In the genomic region with DNA sequence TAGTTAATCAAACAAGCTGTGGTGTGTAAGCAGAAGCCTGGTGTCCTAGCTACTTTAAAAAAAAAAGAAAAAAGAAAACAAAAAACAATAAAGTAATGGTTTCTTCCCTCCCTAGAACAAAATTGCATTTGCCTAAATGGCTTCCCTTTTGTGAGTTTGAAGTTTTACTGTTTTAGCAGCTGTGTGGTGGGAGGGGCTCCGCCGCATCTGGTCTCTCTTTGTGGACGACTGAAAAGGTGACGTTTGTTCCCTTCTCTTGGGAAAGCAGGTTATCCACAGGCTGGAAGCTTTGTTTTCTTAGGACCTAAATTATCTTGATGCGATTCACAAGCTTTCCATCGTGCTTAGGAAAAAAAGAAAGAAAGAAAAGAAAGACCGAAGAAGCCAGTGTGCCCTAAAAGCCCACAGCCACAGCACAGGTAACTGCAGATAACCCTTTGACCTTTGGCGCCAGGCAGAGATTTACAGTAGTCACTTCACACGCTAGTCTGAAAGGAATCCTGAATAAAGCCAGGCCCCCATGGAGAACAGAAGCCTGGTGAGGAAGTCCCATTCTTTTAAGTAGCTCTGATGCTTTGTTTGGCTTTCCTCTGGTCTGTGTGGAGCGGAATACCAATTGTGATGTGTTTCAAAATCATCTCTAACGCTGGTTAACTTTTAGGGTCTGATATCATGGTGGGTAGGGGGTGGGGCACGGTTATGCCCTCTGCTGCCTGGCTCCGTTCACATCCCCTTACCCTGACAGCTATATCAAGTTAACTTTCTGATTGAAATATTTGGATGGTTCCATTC, we compare ENCODE assay signal across 8 mouse cellular contexts. TPM values are rescaled to one million over a fixed set of nuclear protein-coding genes. Genes with fewer than 3 reads are reported as not detected.
DNase-seq lines count a peak whose midpoint lies in the region; ATAC-seq and TF ChIP-seq lines count a peak whose summit lies in the region.

No protein-coding gene starts in this region.

- TF ChIP-seq CTCF in hindbrain, postnatal 0 days (IDR thresholded peaks at IDR 0.05; ENCODE audit: low read depth) = no peak

- ATAC-seq in kidney, embryonic 15.5 days (replicated peaks; ENCODE audit: low FRiP score) = no peak; the same call in 1 of the 2 replicates
- ATAC-seq in embryonic facial prominence, embryonic 14.5 days (ENCODE audit: low read depth) = no peak
- no peak for ATAC-seq in hindbrain, postnatal 0 days

- whole genome bisulfite sequencing in kidney, embryonic 15.5 days = 14% methylated on average over 13 of the region's 13 CpGs
- WGBS in embryonic facial prominence, embryonic 14.5 days = 17% methylated on average over 13 of the region's 13 CpGs
- WGBS in hindbrain, postnatal 0 days = 16% methylated on average over 13 of the region's 13 CpGs

- peak overlapping the region; percentile 28; the same call in 1 of the 2 replicates for H3K27ac ChIP-seq in kidney, embryonic 15.5 days
- peak overlapping the region; percentile 69 for H3K27ac ChIP-seq in embryonic facial prominence, embryonic 14.5 days (replicated peaks; ENCODE audit: low read depth, low read length)
- no peak overlapping the region for H3K27ac ChIP-seq in hindbrain, postnatal 0 days

- no peaks in the 10 kb centered on the region for H3K36me3 ChIP-seq in kidney, embryonic 15.5 days
- no peaks in the 10 kb centered on the region for H3K36me3 ChIP-seq in embryonic facial prominence, embryonic 14.5 days (ENCODE audit: control insufficient read depth, insufficient read depth, low read length)
- no peaks in the 10 kb centered on the region for H3K36me3 ChIP-seq in hindbrain, postnatal 0 days (ENCODE audit: insufficient read depth, low read length)

- H3K9me3 ChIP-seq in kidney, embryonic 15.5 days (replicated peaks) = no peaks in the 10 kb centered on the region
- H3K9me3 ChIP-seq in embryonic facial prominence, embryonic 14.5 days (ENCODE audit: control insufficient read depth, low read length) = no peaks in the 10 kb centered on the region
- no peaks in the 10 kb centered on the region for H3K9me3 ChIP-seq in hindbrain, postnatal 0 days (ENCODE audit: low read length)

- H3K27me3 ChIP-seq in kidney, embryonic 15.5 days = no peaks in the 10 kb centered on the region
- H3K27me3 ChIP-seq in embryonic facial prominence, embryonic 14.5 days (replicated peaks; ENCODE audit: control insufficient read depth, insufficient read depth, low read length) = no peaks in the 10 kb centered on the region
- H3K27me3 ChIP-seq in hindbrain, postnatal 0 days (ENCODE audit: insufficient read depth, low read length) = no peaks in the 10 kb centered on the region

- peaks cover 14% of the 10 kb centered on the region for H3K4me1 ChIP-seq in kidney, embryonic 15.5 days
- peaks cover 11% of the 10 kb centered on the region for H3K4me1 ChIP-seq in embryonic facial prominence, embryonic 14.5 days (ENCODE audit: control insufficient read depth, insufficient read depth, low read length)
- no peaks in the 10 kb centered on the region for H3K4me1 ChIP-seq in hindbrain, postnatal 0 days (ENCODE audit: insufficient read depth, low read length)

- no peak overlapping the region for H3K9ac ChIP-seq in kidney, embryonic 15.5 days
- H3K9ac ChIP-seq in embryonic facial prominence, embryonic 14.5 days (ENCODE audit: low read depth, low read length) = no peak overlapping the region; the same call in 1 of the 2 replicates
- no peak overlapping the region for H3K9ac ChIP-seq in hindbrain, postnatal 0 days (replicated peaks; ENCODE audit: low read length)

- DNase-seq in kidney, adult 18-20 months = no peak
- DNase-seq in embryonic facial prominence, embryonic 14.5 days (ENCODE audit: low spot score) = peak; percentile 39
- DNase-seq in hindbrain, postnatal 0 days (ENCODE audit: low spot score) = no peak
- peak; percentile 46 for DNase-seq in neural tube, embryonic 10.5 days (ENCODE audit: extremely low spot score, low spot score)
- DNase-seq in testis, postnatal 10 days (ENCODE audit: low spot score) = no peak
- no peak for DNase-seq in urinary bladder, postnatal 36 days (ENCODE audit: low spot score in 2 of 2)
- no peak for DNase-seq in adrenal gland, postnatal 4 days (ENCODE audit: low spot score in 2 of 2)

- peak overlapping the region; percentile 41 for H3K4me2 ChIP-seq in kidney, embryonic 15.5 days
- peak overlapping the region; percentile 37 for H3K4me2 ChIP-seq in embryonic facial prominence, embryonic 14.5 days (ENCODE audit: low read depth, low read length)
- peak overlapping the region; percentile 26 for H3K4me2 ChIP-seq in hindbrain, postnatal 0 days (ENCODE audit: low read depth, low read length)

- H3K4me3 ChIP-seq in kidney, embryonic 15.5 days (replicated peaks) = peak overlapping the region; percentile 0; the same call in 1 of the 2 replicates
- H3K4me3 ChIP-seq in embryonic facial prominence, embryonic 14.5 days (ENCODE audit: low read depth, low read length) = 0 out of 2 replicates have a peak overlapping the region, but pooled peaks have one; percentile 1
- H3K4me3 ChIP-seq in hindbrain, postnatal 0 days (ENCODE audit: low read length) = 0 out of 2 replicates have a peak overlapping the region, but pooled peaks have one; percentile 12

RNA-seq across cellular contexts. Expression of a gene that starts 53.7 kb away (rescaled TPM):
- polyA plus RNA-seq in kidney, embryonic 15.5 days (2015; fragmentation: Nextera tagmentation; extraction: Ambion mirVana) = 5.4 TPM in 2 replicates
- polyA plus RNA-seq in embryonic facial prominence, embryonic 14.5 days (2014; fragmentation: Nextera tagmentation; extraction: Ambion mirVana) = 7.1 and 7.9 TPM in 2 replicates
- 30.4 and 32.0 TPM in 2 replicates for total RNA-seq in hindbrain, postnatal 0 days (2014; rRNA removed)
- 8.5 and 9.2 TPM in 2 replicates for polyA plus RNA-seq in hindbrain, postnatal 0 days (2015; fragmentation: Nextera tagmentation; extraction: Ambion mirVana)
- total RNA-seq in adrenal gland, postnatal 4 days (2021) = 1 to 10 TPM; 7.4 to 7.7 TPM

Comparison
In these comparisons a context has a peak if more than half of its experiments do, and no peak if none do; other contexts are left out.
1. DNase-seq: peak in embryonic facial prominence, embryonic 14.5 days (single experiment) and neural tube, embryonic 10.5 days (single experiment); none in kidney, adult 18-20 months (single experiment), hindbrain, postnatal 0 days (single experiment), testis, postnatal 10 days (single experiment), urinary bladder, postnatal 36 days (0 of 2) and adrenal gland, postnatal 4 days (0 of 2).
2. Peak in every context shown above with its lines, with median percentiles within 50 percentile points of each other: H3K4me2 ChIP-seq and H3K4me3 ChIP-seq.